Mouse (Mus musculus) hindbrain, postnatal 0 days (tissue): Measurements from ENCODE around the gene Mylip. TPM values are rescaled to one million over a fixed set of nuclear protein-coding genes. Genes with fewer than 3 reads are reported as not detected.

Experiments
- ATAC-seq: fragments of 200-750 bp; cut with Nextera tagmentation; 2 replicates; pipeline ENCODE4 v1.8.0; 2017; ENCODE audit warnings: mild to moderate bottlenecking, moderate TSS enrichment, moderate library complexity
- DNase-seq: peaks from one replicate; pipeline ENCODE4 v3.0.0-alpha.2; 2015; ENCODE audit warnings: low spot score
- H3K27ac ChIP-seq: fragments of 300-500 bp; sonication (generic); 2 replicates; pipeline ENCODE4 v1.5.1; 2014; ENCODE audit warnings: mild to moderate bottlenecking
- H3K27me3 ChIP-seq: fragments of 300-500 bp; sonication (generic); 2 replicates; pipeline ENCODE4 v1.6.1; 2014; ENCODE audit warnings: low read length, mixed read lengths; ENCODE audit not compliant: insufficient read depth
- H3K36me3 ChIP-seq: fragments of 300-500 bp; sonication (generic); 2 replicates; pipeline ENCODE4 v1.6.1; 2014; ENCODE audit warnings: low read length, mixed read lengths; ENCODE audit not compliant: insufficient read depth
- H3K4me1 ChIP-seq: fragments of 300-500 bp; sonication (generic); 2 replicates; pipeline ENCODE4 v1.6.1; 2014; ENCODE audit warnings: antibody characterized with exemption, low read length, mixed read lengths; ENCODE audit not compliant: insufficient read depth
- H3K4me2 ChIP-seq: fragments of 300-500 bp; sonication (generic); 2 replicates; pipeline ENCODE4 v1.6.1; 2014; ENCODE audit warnings: low read depth, mild to moderate bottlenecking, low read length, moderate library complexity, mixed read lengths
- H3K4me3 ChIP-seq: fragments of 300-500 bp; sonication (generic); 2 replicates; pipeline ENCODE4 v1.5.1; 2014; ENCODE audit warnings: low read length
- H3K9ac ChIP-seq: fragments of 300-500 bp; sonication (generic); replicated peaks from 2 replicates; pipeline ENCODE4 v1.6.1; 2014; ENCODE audit warnings: mild to moderate bottlenecking, low read length, moderate library complexity, mixed read lengths
- H3K9me3 ChIP-seq: fragments of 300-500 bp; sonication (generic); 2 replicates; pipeline ENCODE4 v1.6.1; 2016; ENCODE audit warnings: low read length, mixed read lengths
- CTCF ChIP-seq: IDR thresholded peaks from 2 replicates; pipeline ENCODE4 v1.5.1; 2016; ENCODE audit warnings: antibody characterized with exemption, control low read depth, low read depth
- WGBS: fragments of 180-500 bp; shearing (Covaris S2); extraction: QIAGEN DNeasy Blood & Tissue Kit; methylation state at CpG from one replicate; pipeline ENCODE4 v1.1.7; 2014; 5-methylcytosine and 5-hydroxymethylcytosine counted together
- polyA plus RNA-seq: library from polyadenylated mRNA; unstranded; fragments of >200 nt; fragmentation: Nextera tagmentation; extraction: Ambion mirVana; gene quantifications from 2 replicates; pipeline ENCODE4 v1.2.1, GENCODE M21; 2015
- total RNA-seq: library from RNA; depleted of rRNA; stranded (reverse); fragments of >200 nt; gene quantifications from 2 replicates; pipeline ENCODE4 v1.2.3, GENCODE M21; 2014

Gene Mylip
- total and polyA plus RNA-seq, 2 experiments from 2014 or later, result 4.6 to 13.0 TPM

DNA sequence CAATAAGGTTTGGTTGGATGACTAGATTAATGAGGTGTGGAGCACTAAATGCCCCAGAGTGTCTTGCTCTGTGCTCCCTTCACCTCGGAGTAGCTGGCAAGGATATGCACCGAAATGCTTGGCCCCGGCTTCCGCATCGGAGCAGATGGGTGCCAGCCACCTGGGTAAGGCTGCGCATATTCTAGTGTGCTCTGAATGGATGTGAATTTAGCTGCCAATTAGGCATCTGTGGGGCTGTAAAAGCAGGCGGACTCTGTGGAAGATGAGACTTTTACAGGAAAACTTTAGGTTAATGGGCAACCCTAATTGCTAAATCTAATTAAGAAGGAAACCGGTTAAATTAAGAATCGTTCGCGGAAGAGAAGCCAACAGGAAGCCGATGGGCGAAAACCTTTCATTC lies 32.7 kb downstream of the Mylip start:
- ATAC-seq, result no peak

DNA sequence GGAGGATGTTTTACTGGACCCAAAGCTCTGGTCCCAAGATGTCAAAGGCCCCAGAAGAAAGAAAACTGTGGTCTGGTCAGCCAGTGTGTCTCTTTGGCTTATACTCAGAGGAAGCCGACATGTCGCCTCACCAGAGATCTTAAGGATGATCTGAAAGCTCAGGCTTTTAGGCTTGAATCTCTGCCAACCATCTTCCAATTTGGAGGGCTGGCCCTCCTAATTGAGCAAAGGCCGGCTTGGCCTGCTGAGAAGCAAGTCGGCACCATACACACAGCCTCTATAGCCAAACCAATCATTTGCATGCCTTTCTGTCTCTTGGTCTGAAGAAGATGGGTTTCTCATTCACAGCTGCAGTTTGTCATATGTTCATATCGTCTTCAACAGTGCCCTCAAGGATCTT lies 33.2 kb downstream of the Mylip start:
- H3K9me3 ChIP-seq, result no peaks in the 10 kb centered on the region
- no peak overlapping the region for H3K4me3 ChIP-seq
- no peak for TF ChIP-seq CTCF
- no peak overlapping the region for H3K9ac ChIP-seq
- H3K4me1 ChIP-seq, result peaks cover 4% of the 10 kb centered on the region
- H3K36me3 ChIP-seq, result no peaks in the 10 kb centered on the region
- H3K4me2 ChIP-seq, result peak overlapping the region; percentile 7; the same call in 1 of the 2 replicates
- ATAC-seq (no peak), DNase-seq (peak; percentile 55)
- WGBS, result 47% methylated on average over 5 of the region's 5 CpGs
- no peak overlapping the region for H3K27ac ChIP-seq
- H3K27me3 ChIP-seq, result no peaks in the 10 kb centered on the region

More for the DNA sequence above, 32.7 kb downstream of the Mylip start:
- WGBS, result 44% methylated on average over 13 of the region's 13 CpGs
- Histone ChIP-seq H3K27me3 (no peaks in the 10 kb centered on the region), H3K36me3 (no peaks in the 10 kb centered on the region), H3K4me2 (peak overlapping the region; percentile 7; the same call in 1 of the 2 replicates), H3K4me3 (no peak overlapping the region), H3K9me3 (no peaks in the 10 kb centered on the region), H3K4me1 (peaks cover 4% of the 10 kb centered on the region), H3K27ac (no peak overlapping the region), H3K9ac (no peak overlapping the region)
- DNase-seq, result peak; percentile 26
- TF ChIP-seq CTCF, result no peak

DNA sequence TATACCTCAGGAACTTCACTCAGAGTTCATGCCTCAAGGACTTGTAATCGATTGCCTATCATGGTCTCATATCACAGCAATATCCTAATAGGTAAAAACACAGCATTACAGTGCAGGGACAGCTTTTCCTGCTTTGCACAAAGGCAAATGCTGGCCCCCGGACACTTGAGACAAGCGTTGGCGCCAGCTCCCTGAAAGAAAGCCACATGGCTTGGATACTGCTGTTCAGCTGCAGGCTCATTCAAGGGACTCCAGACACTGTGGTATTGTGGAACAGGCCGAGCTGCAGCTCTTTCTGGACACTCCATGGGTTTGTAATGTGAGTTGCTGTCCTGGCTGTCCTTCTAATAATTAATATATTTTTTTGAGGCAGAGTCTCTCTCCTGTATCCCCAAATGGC lies 34.4 kb downstream of the Mylip start:
- Histone ChIP-seq H3K4me2 (no peak overlapping the region), H3K9ac (no peak overlapping the region), H3K4me3 (no peak overlapping the region), H3K36me3 (no peaks in the 10 kb centered on the region), H3K27me3 (no peaks in the 10 kb centered on the region), H3K4me1 (peaks cover 2% of the 10 kb centered on the region), H3K27ac (no peak overlapping the region), H3K9me3 (no peaks in the 10 kb centered on the region)
- WGBS, result 77% methylated on average over 5 of the region's 5 CpGs
- no peak for TF ChIP-seq CTCF
- ATAC-seq (no peak), DNase-seq (peak; percentile 37)

DNA sequence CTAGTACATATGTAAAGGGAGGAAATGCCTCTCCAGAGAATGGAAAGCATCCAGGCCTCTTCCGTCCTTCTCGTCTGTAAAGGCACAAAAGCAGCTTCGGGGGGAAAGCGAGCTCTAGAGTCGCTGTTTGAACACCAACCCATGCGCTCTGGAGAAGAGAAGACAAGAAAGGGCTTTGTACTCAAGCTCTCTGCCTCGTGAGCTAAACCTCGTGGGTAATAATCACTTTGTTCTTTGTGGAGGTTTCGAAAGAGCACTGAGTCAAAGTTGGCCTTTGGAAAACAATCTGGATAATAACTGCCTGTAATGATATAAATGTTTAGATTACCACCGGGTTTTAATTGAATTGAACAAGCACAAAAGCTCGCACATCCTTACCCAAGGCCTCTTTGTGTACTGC lies 39.7 kb downstream of the Mylip start:
- no peaks in the 10 kb centered on the region for H3K4me1 ChIP-seq
- DNase-seq, result peak; percentile 8
- no peak overlapping the region for H3K4me3 ChIP-seq
- 44% methylated on average over 11 of the region's 11 CpGs for WGBS
- H3K9me3 ChIP-seq, result no peaks in the 10 kb centered on the region
- H3K4me2 ChIP-seq, result no peak overlapping the region
- H3K27ac ChIP-seq, result no peak overlapping the region
- no peak overlapping the region for H3K9ac ChIP-seq
- TF ChIP-seq CTCF, result no peak
- H3K36me3 ChIP-seq, result no peaks in the 10 kb centered on the region
- ATAC-seq, result no peak
- no peaks in the 10 kb centered on the region for H3K27me3 ChIP-seq

DNA sequence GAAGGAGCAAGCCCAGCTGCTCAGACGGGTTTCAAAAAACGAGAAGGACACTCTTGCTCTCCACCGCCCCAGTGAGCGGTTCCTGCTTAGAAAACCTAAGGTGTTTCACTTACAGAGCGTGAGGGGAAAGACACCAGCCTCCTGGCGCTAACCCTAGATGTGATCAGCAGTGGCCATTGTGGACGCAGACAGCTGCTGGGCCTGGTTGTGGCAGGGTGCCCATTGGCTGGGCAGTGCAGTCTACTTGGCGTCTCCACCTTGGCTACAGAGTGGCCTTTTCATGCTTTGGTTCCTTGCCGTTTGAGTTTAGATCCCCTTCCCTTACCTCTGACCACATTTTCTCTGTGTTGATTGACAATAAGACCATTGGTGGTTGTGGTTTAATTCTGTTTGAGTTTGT lies 47.6 kb downstream of the Mylip start:
- no peaks in the 10 kb centered on the region for H3K4me1 ChIP-seq
- 71% methylated on average over 9 of the region's 9 CpGs for WGBS
- H3K9me3 ChIP-seq, result no peaks in the 10 kb centered on the region
- no peak overlapping the region for H3K4me2 ChIP-seq
- H3K27me3 ChIP-seq, result no peaks in the 10 kb centered on the region
- no peak for TF ChIP-seq CTCF
- no peak overlapping the region for H3K4me3 ChIP-seq
- H3K36me3 ChIP-seq, result no peaks in the 10 kb centered on the region
- DNase-seq, result peak; percentile 42
- H3K9ac ChIP-seq, result no peak overlapping the region
- ATAC-seq, result no peak
- no peak overlapping the region for H3K27ac ChIP-seq

DNA sequence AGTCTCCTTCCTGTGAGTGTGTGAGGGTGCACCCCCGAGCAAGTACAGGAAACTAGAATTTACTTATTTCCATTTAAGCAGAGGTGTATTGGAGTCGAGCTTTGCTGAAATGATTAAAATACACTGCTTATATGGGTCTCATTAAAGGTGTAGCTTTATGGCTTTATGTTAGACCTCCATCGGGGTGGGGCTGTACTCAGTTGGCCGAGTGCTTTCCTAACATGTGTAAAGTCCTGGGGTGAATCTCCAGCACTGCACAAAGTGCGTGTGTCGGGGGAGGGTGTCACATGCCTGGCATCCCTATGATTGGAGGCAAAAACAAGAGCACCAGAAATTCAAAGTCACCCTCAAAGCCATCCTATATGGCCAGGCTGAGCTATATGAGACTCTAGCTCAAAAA lies 49.3 kb downstream of the Mylip start:
- WGBS, result 87% methylated on average over 6 of the region's 6 CpGs
- Histone ChIP-seq H3K27me3 (no peaks in the 10 kb centered on the region), H3K9ac (no peak overlapping the region), H3K27ac (no peak overlapping the region), H3K9me3 (no peaks in the 10 kb centered on the region), H3K4me2 (no peak overlapping the region), H3K4me1 (no peaks in the 10 kb centered on the region), H3K36me3 (no peaks in the 10 kb centered on the region), H3K4me3 (no peak overlapping the region)
- no peak for TF ChIP-seq CTCF
- DNase-seq (no peak), ATAC-seq (no peak)

DNA sequence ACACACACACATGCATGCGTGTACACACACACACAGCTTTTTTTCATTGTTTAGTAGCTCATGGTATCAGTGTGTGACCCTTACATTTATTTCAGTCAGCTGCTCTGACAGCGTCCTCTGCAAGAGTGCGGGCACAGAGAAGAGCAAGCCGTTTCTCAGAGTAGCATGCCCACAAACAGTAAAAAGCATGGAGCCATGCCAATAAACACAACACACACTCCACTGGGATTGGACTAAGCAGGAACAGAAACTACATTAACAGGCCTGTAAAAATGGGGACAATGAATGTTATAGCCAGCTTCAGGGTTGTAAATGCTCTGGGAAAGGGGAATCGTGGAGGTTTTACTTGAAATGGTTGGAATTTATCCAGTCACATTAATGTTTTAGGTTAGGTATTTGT lies 50.7 kb downstream of the Mylip start:
- no peak overlapping the region for H3K9ac ChIP-seq
- WGBS, result 62% methylated on average over 5 of the region's 5 CpGs
- peak; percentile 37 for DNase-seq
- no peaks in the 10 kb centered on the region for H3K36me3 ChIP-seq
- H3K4me3 ChIP-seq, result no peak overlapping the region
- H3K9me3 ChIP-seq, result no peaks in the 10 kb centered on the region
- TF ChIP-seq CTCF, result no peak
- no peak overlapping the region for H3K4me2 ChIP-seq
- no peaks in the 10 kb centered on the region for H3K4me1 ChIP-seq
- no peak overlapping the region for H3K27ac ChIP-seq
- no peaks in the 10 kb centered on the region for H3K27me3 ChIP-seq
- ATAC-seq, result 0 out of 2 replicates have a peak, but pooled peaks have one; percentile 49
